ENCODE assay signal across 10 mouse cellular contexts in genomic region chr17:24717943-24718342, GRCm38 (mm10). TPM values are rescaled to one million over a fixed set of nuclear protein-coding genes. Genes with fewer than 3 reads are reported as not detected.
DNase-seq lines count a peak whose midpoint lies in the region; ATAC-seq and TF ChIP-seq lines count a peak whose summit lies in the region.
"Had no signal": no experiment of that assay in that cellular context is flagged by ENCODE, and none has a peak within 500 bp of the region (broad histone marks: within the 10 kb centered on the region; RNA-seq: fewer than 3 reads in every experiment).

Gene Rnf151, minus strand, starts transcription at chr17:24718063.
Gene Rps2, plus strand, starts transcription at chr17:24718116.

- TF ChIP-seq CTCF in lung, postnatal 0 days (IDR thresholded peaks at IDR 0.05), result no peak
- no peak for TF ChIP-seq CTCF in stomach, postnatal 0 days (IDR thresholded peaks at IDR 0.05; ENCODE audit: low read depth)

- H3K4me2 ChIP-seq in lung, postnatal 0 days (replicated peaks; ENCODE audit: low read depth, low read length), result peak within 1 kb of the TSS; percentile 64
- peak within 1 kb of the TSS; percentile 57 for H3K4me2 ChIP-seq in forebrain, embryonic 14.5 days (ENCODE audit: low read length)
- peak within 1 kb of the TSS; percentile 51 for H3K4me2 ChIP-seq in limb, embryonic 15.5 days
- H3K4me2 ChIP-seq in stomach, postnatal 0 days (replicated peaks; ENCODE audit: low read depth), result peak within 1 kb of the TSS; percentile 24

- no peak for DNase-seq in lung, postnatal 0 days (ENCODE audit: low spot score)
- DNase-seq in lung, postnatal 14 days, result no peak
- no peak for DNase-seq in forebrain, embryonic 14.5 days (ENCODE audit: low spot score)
- DNase-seq in stomach, postnatal 0 days (ENCODE audit: low spot score), result no peak
- DNase-seq in cerebellum, postnatal 25 days, result no peak
- DNase-seq in adrenal gland, postnatal 14 days, result no peak
- DNase-seq: thymus, postnatal 4 days had no signal

- H3K27me3 ChIP-seq in lung, postnatal 0 days (replicated peaks; ENCODE audit: insufficient read depth, low read length), result no peaks in the 10 kb centered on the region
- no peaks in the 10 kb centered on the region for H3K27me3 ChIP-seq in forebrain, embryonic 14.5 days (replicated peaks; ENCODE audit: control insufficient read depth, insufficient read depth, low read length)
- H3K27me3 ChIP-seq in limb, embryonic 15.5 days, result no peaks in the 10 kb centered on the region
- no peaks in the 10 kb centered on the region for H3K27me3 ChIP-seq in stomach, postnatal 0 days (ENCODE audit: control insufficient read depth, insufficient read depth, low read length)

- peak within 1 kb of the TSS; percentile 95; the same call in 1 of the 2 replicates for H3K9ac ChIP-seq in lung, postnatal 0 days (replicated peaks; ENCODE audit: low read depth)
- H3K9ac ChIP-seq in forebrain, embryonic 14.5 days (ENCODE audit: low read length), result no peak within 1 kb of the TSS
- H3K9ac ChIP-seq in limb, embryonic 15.5 days, result no peak within 1 kb of the TSS
- no peak within 1 kb of the TSS for H3K9ac ChIP-seq in stomach, postnatal 0 days (ENCODE audit: low read length)

- no peak for ATAC-seq in lung, postnatal 0 days
- ATAC-seq in forebrain, embryonic 14.5 days, result no peak
- no peak for ATAC-seq in limb, embryonic 15.5 days (ENCODE audit: insufficient number of reproducible peaks, low FRiP score, low TSS enrichment, low read depth)
- ATAC-seq in stomach, postnatal 0 days (ENCODE audit: low FRiP score, low TSS enrichment), result no peak

- no peak for TF ChIP-seq EP300 in lung, postnatal 0 days (IDR thresholded peaks at IDR 0.05)
- no peak for TF ChIP-seq EP300 in stomach, postnatal 0 days (optimal IDR thresholded peaks at IDR 0.05)

- 83% methylated on average over 4 of the region's 4 CpGs for WGBS in lung, postnatal 0 days
- WGBS in forebrain, embryonic 14.5 days, result 86% methylated on average over 4 of the region's 4 CpGs
- 85% methylated on average over 4 of the region's 4 CpGs for WGBS in limb, embryonic 15.5 days
- 77% methylated on average over 4 of the region's 4 CpGs for WGBS in stomach, postnatal 0 days

- H3K27ac ChIP-seq in lung, postnatal 0 days (ENCODE audit: low read length), result no peak within 1 kb of the TSS
- no peak within 1 kb of the TSS for H3K27ac ChIP-seq in forebrain, embryonic 14.5 days (ENCODE audit: low read depth, low read length)
- no peak within 1 kb of the TSS for H3K27ac ChIP-seq in limb, embryonic 15.5 days
- no peak within 1 kb of the TSS for H3K27ac ChIP-seq in stomach, postnatal 0 days (replicated peaks)

- peaks cover 11% of the 10 kb centered on the region; the same call in 1 of the 2 replicates for H3K36me3 ChIP-seq in lung, postnatal 0 days (ENCODE audit: insufficient read depth, low read length)
- H3K36me3 ChIP-seq in forebrain, embryonic 14.5 days (ENCODE audit: control insufficient read depth, insufficient read depth, low read length), result peaks cover 39% of the 10 kb centered on the region
- H3K36me3 ChIP-seq in limb, embryonic 15.5 days, result peaks cover 42% of the 10 kb centered on the region
- peaks cover 10% of the 10 kb centered on the region for H3K36me3 ChIP-seq in stomach, postnatal 0 days (ENCODE audit: control insufficient read depth, insufficient read depth, low read length)

- H3K4me1 ChIP-seq in lung, postnatal 0 days (ENCODE audit: insufficient read depth, low read depth, low read length), result peaks cover 3% of the 10 kb centered on the region; the same call in 1 of the 2 replicates
- H3K4me1 ChIP-seq in forebrain, embryonic 14.5 days (ENCODE audit: control insufficient read depth, insufficient read depth, low read length), result peaks cover 8% of the 10 kb centered on the region
- H3K4me1 ChIP-seq in limb, embryonic 15.5 days, result peaks cover 21% of the 10 kb centered on the region
- 0 out of 2 replicates have a peak, but pooled peaks cover 2% of the 10 kb centered on the region for H3K4me1 ChIP-seq in stomach, postnatal 0 days (replicated peaks; ENCODE audit: control insufficient read depth, insufficient read depth)

- no peaks in the 10 kb centered on the region for H3K9me3 ChIP-seq in lung, postnatal 0 days (ENCODE audit: low read length)
- H3K9me3 ChIP-seq in forebrain, embryonic 14.5 days (replicated peaks; ENCODE audit: control insufficient read depth, low read length), result no peaks in the 10 kb centered on the region
- H3K9me3 ChIP-seq in limb, embryonic 15.5 days, result no peaks in the 10 kb centered on the region
- H3K9me3 ChIP-seq in stomach, postnatal 0 days (ENCODE audit: control insufficient read depth, low read length), result no peaks in the 10 kb centered on the region

- no peak within 1 kb of the TSS for H3K4me3 ChIP-seq in lung, postnatal 0 days (ENCODE audit: low read depth, low read length)
- peak within 1 kb of the TSS; percentile 64 for H3K4me3 ChIP-seq in forebrain, embryonic 14.5 days (ENCODE audit: low read depth, low read length)
- peak within 1 kb of the TSS; percentile 75 for H3K4me3 ChIP-seq in limb, embryonic 15.5 days
- H3K4me3 ChIP-seq in stomach, postnatal 0 days (ENCODE audit: low read depth, low read length), result peak within 1 kb of the TSS; percentile 50

RNA-seq across cellular contexts. Expression of gene Rnf151, which starts in this region (rescaled TPM):
- not detected in 2 replicates for polyA plus RNA-seq in lung, postnatal 0 days (2015; fragmentation: Nextera tagmentation; extraction: Ambion mirVana)
- polyA plus RNA-seq in forebrain, embryonic 14.5 days (2014; fragmentation: Nextera tagmentation; extraction: Ambion mirVana), result not detected in 2 replicates
- polyA plus RNA-seq in limb, embryonic 15.5 days (2015; fragmentation: Nextera tagmentation; extraction: Ambion mirVana), result 0.29 TPM in 1 of 2 replicates, not detected in the other
- 0.10 TPM in 1 of 2 replicates, not detected in the other for polyA plus RNA-seq in stomach, postnatal 0 days (2015; fragmentation: Nextera tagmentation; extraction: Ambion mirVana)
- not detected in 2 replicates for total RNA-seq in adrenal gland, postnatal 14 days (2021)
- total RNA-seq: adrenal gland, adult 18-20 months; gastrocnemius, adult 8-10 months had no signal

RNA-seq across cellular contexts. Expression of gene Rps2, which starts in this region (rescaled TPM):
- 755 and 834 TPM in 2 replicates for polyA plus RNA-seq in lung, postnatal 0 days (2015; fragmentation: Nextera tagmentation; extraction: Ambion mirVana)
- polyA plus RNA-seq in forebrain, embryonic 14.5 days (2014; fragmentation: Nextera tagmentation; extraction: Ambion mirVana), result 888 and 1,063 TPM in 2 replicates
- 1,428 and 1,497 TPM in 2 replicates for polyA plus RNA-seq in limb, embryonic 15.5 days (2015; fragmentation: Nextera tagmentation; extraction: Ambion mirVana)
- 1,081 and 1,135 TPM in 2 replicates for polyA plus RNA-seq in stomach, postnatal 0 days (2015; fragmentation: Nextera tagmentation; extraction: Ambion mirVana)
- total RNA-seq in adrenal gland, postnatal 14 days (2021), result 702 and 762 TPM in 2 replicates
